Comparison of ENCODE assay signal across 8 mouse cellular contexts in genomic region chr7:127233368-127233749, GRCm38 (mm10). TPM values are rescaled to one million over a fixed set of nuclear protein-coding genes. Genes with fewer than 3 reads are reported as not detected.
DNase-seq lines count a peak whose midpoint lies in the region; ATAC-seq and TF ChIP-seq lines count a peak whose summit lies in the region.

No protein-coding gene starts in this region.

- peak overlapping the region; percentile 86 for H3K4me2 ChIP-seq in forebrain, embryonic 12.5 days
- peak overlapping the region; percentile 91 for H3K4me2 ChIP-seq in liver, embryonic 15.5 days

- peaks cover 61% of the 10 kb centered on the region for H3K36me3 ChIP-seq in forebrain, embryonic 12.5 days (replicated peaks)
- H3K36me3 ChIP-seq in liver, embryonic 15.5 days (replicated peaks), result peaks cover 40% of the 10 kb centered on the region

- no peaks in the 10 kb centered on the region for H3K27me3 ChIP-seq in forebrain, embryonic 12.5 days
- no peaks in the 10 kb centered on the region for H3K27me3 ChIP-seq in liver, embryonic 15.5 days

- no peaks in the 10 kb centered on the region for H3K9me3 ChIP-seq in forebrain, embryonic 12.5 days
- no peaks in the 10 kb centered on the region for H3K9me3 ChIP-seq in liver, embryonic 15.5 days (replicated peaks)

- peaks cover 33% of the 10 kb centered on the region for H3K4me1 ChIP-seq in forebrain, embryonic 12.5 days
- H3K4me1 ChIP-seq in liver, embryonic 15.5 days (replicated peaks), result peaks cover 55% of the 10 kb centered on the region

- DNase-seq in layer of hippocampus, adult 2 months (ENCODE audit: low spot score in 2 of 2), result no peak
- no peak for DNase-seq in layer of hippocampus, adult 9-11 months
- DNase-seq in R1 (ENCODE audit: low read depth, low spot score), result peak; percentile 63
- no peak for DNase-seq in urinary bladder, postnatal 14 days (ENCODE audit: low spot score)
- DNase-seq in testis, postnatal 14 days (ENCODE audit: low spot score), result no peak
- DNase-seq in adrenal gland, postnatal 14 days, result no peak

- TF ChIP-seq CTCF in layer of hippocampus, adult 2 months (conservative IDR thresholded peaks at IDR 0.05), result no peak

- peak overlapping the region; percentile 88 for H3K4me3 ChIP-seq in layer of hippocampus, adult 2 months
- H3K4me3 ChIP-seq in forebrain, embryonic 12.5 days (replicated peaks), result peak overlapping the region; percentile 97
- peak overlapping the region; percentile 90 for H3K4me3 ChIP-seq in liver, embryonic 15.5 days (replicated peaks)

- H3K9ac ChIP-seq in forebrain, embryonic 12.5 days, result peak overlapping the region; percentile 99
- H3K9ac ChIP-seq in liver, embryonic 15.5 days, result peak overlapping the region; percentile 95

- under 1% methylated on average over 27 of the region's 27 CpGs for WGBS in forebrain, embryonic 12.5 days
- under 1% methylated on average over 27 of the region's 27 CpGs for WGBS in liver, embryonic 15.5 days (ENCODE audit: insufficient replicate concordance)

- H3K27ac ChIP-seq in layer of hippocampus, adult 2 months, result peak overlapping the region; percentile 95
- peak overlapping the region; percentile 100 for H3K27ac ChIP-seq in forebrain, embryonic 12.5 days
- peak overlapping the region; percentile 92 for H3K27ac ChIP-seq in liver, embryonic 15.5 days (replicated peaks)

- ATAC-seq in forebrain, embryonic 12.5 days (ENCODE audit: low FRiP score), result peak; percentile 52
- peak; percentile 49 for ATAC-seq in liver, embryonic 15.5 days (ENCODE audit: insufficient read depth)

RNA-seq across cellular contexts. Expression of gene Sept1, which starts 0.4 kb away (rescaled TPM):
- total RNA-seq in layer of hippocampus, adult 2 months (2021), result 1 to 10 TPM; 5.0 to 6.3 TPM
- 42.6 and 43.4 TPM in 2 replicates for polyA plus RNA-seq in forebrain, embryonic 12.5 days (2016; fragmentation: Nextera tagmentation; extraction: Ambion mirVana)
- polyA plus RNA-seq in liver, embryonic 15.5 days (2015; fragmentation: Nextera tagmentation; extraction: Ambion mirVana), result 9.4 and 9.7 TPM in 2 replicates
- 11.2 and 35.8 TPM in 2 replicates for total RNA-seq in adrenal gland, postnatal 14 days (2021)

RNA-seq across cellular contexts. Expression of gene Zfp553, which starts 0.5 kb away (rescaled TPM):
- 10 to 100 TPM; 18.6 to 21.7 TPM for total RNA-seq in layer of hippocampus, adult 2 months (2021)
- polyA plus RNA-seq in forebrain, embryonic 12.5 days (2016; fragmentation: Nextera tagmentation; extraction: Ambion mirVana), result 77.6 and 80.2 TPM in 2 replicates
- polyA plus RNA-seq in liver, embryonic 15.5 days (2015; fragmentation: Nextera tagmentation; extraction: Ambion mirVana), result 6.3 and 6.8 TPM in 2 replicates
- total RNA-seq in adrenal gland, postnatal 14 days (2021), result 10.0 and 13.8 TPM in 2 replicates

RNA-seq across cellular contexts. Expression of gene Zfp771, which starts 10.7 kb away (rescaled TPM):
- 10 to 100 TPM; 68.3 to 69.2 TPM for total RNA-seq in layer of hippocampus, adult 2 months (2021)
- polyA plus RNA-seq in forebrain, embryonic 12.5 days (2016; fragmentation: Nextera tagmentation; extraction: Ambion mirVana), result 53.3 and 60.3 TPM in 2 replicates
- 13.8 and 15.0 TPM in 2 replicates for polyA plus RNA-seq in liver, embryonic 15.5 days (2015; fragmentation: Nextera tagmentation; extraction: Ambion mirVana)
- total RNA-seq in adrenal gland, postnatal 14 days (2021), result 25.9 and 28.1 TPM in 2 replicates

RNA-seq across cellular contexts. Expression of gene Mylpf, which starts 24.7 kb away (rescaled TPM):
- total RNA-seq in layer of hippocampus, adult 2 months (2021), result 1 to 10 TPM; 1.3 to 1.9 TPM
- 9.2 and 10.1 TPM in 2 replicates for polyA plus RNA-seq in forebrain, embryonic 12.5 days (2016; fragmentation: Nextera tagmentation; extraction: Ambion mirVana)
- 67.8 and 89.3 TPM in 2 replicates for polyA plus RNA-seq in liver, embryonic 15.5 days (2015; fragmentation: Nextera tagmentation; extraction: Ambion mirVana)
- total RNA-seq in adrenal gland, postnatal 14 days (2021), result 4.3 and 4.9 TPM in 2 replicates

RNA-seq across cellular contexts. Expression of gene Tbc1d10b, which starts 25.1 kb away (rescaled TPM):
- 100 to 1,000 TPM; 102 to 120 TPM for total RNA-seq in layer of hippocampus, adult 2 months (2021)
- polyA plus RNA-seq in forebrain, embryonic 12.5 days (2016; fragmentation: Nextera tagmentation; extraction: Ambion mirVana), result 30.8 and 34.3 TPM in 2 replicates
- 17.1 and 18.2 TPM in 2 replicates for polyA plus RNA-seq in liver, embryonic 15.5 days (2015; fragmentation: Nextera tagmentation; extraction: Ambion mirVana)
- total RNA-seq in adrenal gland, postnatal 14 days (2021), result 38.9 and 45.6 TPM in 2 replicates
